Mouse (Mus musculus) embryonic facial prominence, embryonic 14.5 days (tissue): ENCODE measurements around the gene Acaa1a. TPM values are rescaled to one million over a fixed set of nuclear protein-coding genes. Genes with fewer than 3 reads are reported as not detected.

Source experiments
- ATAC-seq: fragments of 200-750 bp; cut with Nextera tagmentation; 2 replicates; pipeline ENCODE4 v1.8.0; 2017; ENCODE audit warnings: low read depth, moderate number of reproducible peaks, moderate TSS enrichment
- DNase-seq: peaks from one replicate; pipeline ENCODE4 v3.0.0-alpha.2; 2015; ENCODE audit warnings: low spot score
- H3K27ac ChIP-seq: fragments of 300-500 bp; sonication (generic); replicated peaks from 2 replicates; pipeline ENCODE4 v1.5.1; 2014; ENCODE audit warnings: low read depth, mild to moderate bottlenecking, low read length, moderate library complexity
- H3K27me3 ChIP-seq: fragments of 300-500 bp; sonication (generic); replicated peaks from 2 replicates; pipeline ENCODE4 v1.6.1; 2014; ENCODE audit warnings: low read length; ENCODE audit not compliant: control insufficient read depth, insufficient read depth
- H3K36me3 ChIP-seq: fragments of 300-500 bp; sonication (generic); 2 replicates; pipeline ENCODE4 v1.6.1; 2014; ENCODE audit warnings: low read length, mixed read lengths; ENCODE audit not compliant: control insufficient read depth, insufficient read depth
- H3K4me1 ChIP-seq: fragments of 300-500 bp; sonication (generic); 2 replicates; pipeline ENCODE4 v1.6.1; 2014; ENCODE audit warnings: antibody characterized with exemption, low read length; ENCODE audit not compliant: control insufficient read depth, insufficient read depth
- H3K4me2 ChIP-seq: fragments of 300-500 bp; sonication (generic); 2 replicates; pipeline ENCODE4 v1.6.1; 2014; ENCODE audit warnings: low read depth, mild to moderate bottlenecking, low read length, moderate library complexity, mixed read lengths
- H3K4me3 ChIP-seq: fragments of 300-500 bp; sonication (generic); 2 replicates; pipeline ENCODE4 v1.5.1; 2014; ENCODE audit warnings: low read depth, mild to moderate bottlenecking, low read length
- H3K9ac ChIP-seq: fragments of 300-500 bp; sonication (generic); 2 replicates; pipeline ENCODE4 v1.6.1; 2014; ENCODE audit warnings: low read depth, mild to moderate bottlenecking, low read length, moderate library complexity, mixed read lengths
- H3K9me3 ChIP-seq: fragments of 300-500 bp; sonication (generic); 2 replicates; pipeline ENCODE4 v1.6.1; 2016; ENCODE audit warnings: low read length; ENCODE audit not compliant: control insufficient read depth
- WGBS: fragments of 180-500 bp; shearing (Covaris S2); extraction: QIAGEN DNeasy Blood & Tissue Kit; methylation state at CpG from one replicate; pipeline ENCODE4 v1.1.7; 2014; 5-methylcytosine and 5-hydroxymethylcytosine counted together
- polyA plus RNA-seq: library from polyadenylated mRNA; unstranded; fragments of >200 nt; fragmentation: Nextera tagmentation; extraction: Ambion mirVana; gene quantifications from 2 replicates; pipeline ENCODE4 v1.2.1, GENCODE M21; 2014

Acaa1a gene
- polyA plus RNA-seq, 1 experiment from 2014 or later = 83.8 TPM

GRCm38 (mm10) chr9:119382603-119383002, 43.1 kb downstream of the Acaa1a start:
- Histone ChIP-seq H3K9ac (no peak overlapping the region), H3K9me3 (no peaks in the 10 kb centered on the region), H3K27ac (no peak overlapping the region), H3K27me3 (no peaks in the 10 kb centered on the region), H3K4me2 (no peak overlapping the region), H3K36me3 (no peaks in the 10 kb centered on the region), H3K4me3 (no peak overlapping the region), H3K4me1 (no peaks in the 10 kb centered on the region)
- 55% methylated on average over 6 of the region's 6 CpGs for WGBS
- ATAC-seq (no peak), DNase-seq (no peak)

GRCm38 (mm10) chr9:119388956-119389355, 49.5 kb downstream of the Acaa1a start:
- no peak overlapping the region for H3K4me2 ChIP-seq
- H3K27me3 ChIP-seq = no peaks in the 10 kb centered on the region
- H3K4me1 ChIP-seq = no peaks in the 10 kb centered on the region
- H3K36me3 ChIP-seq = no peaks in the 10 kb centered on the region; the same call in 1 of the 2 replicates
- DNase-seq (peak; percentile 43), ATAC-seq (no peak)
- no peak overlapping the region for H3K4me3 ChIP-seq
- no peak overlapping the region for H3K9ac ChIP-seq
- H3K9me3 ChIP-seq = no peaks in the 10 kb centered on the region
- WGBS = 47% methylated on average over 5 of the region's 5 CpGs
- no peak overlapping the region for H3K27ac ChIP-seq

DNA sequence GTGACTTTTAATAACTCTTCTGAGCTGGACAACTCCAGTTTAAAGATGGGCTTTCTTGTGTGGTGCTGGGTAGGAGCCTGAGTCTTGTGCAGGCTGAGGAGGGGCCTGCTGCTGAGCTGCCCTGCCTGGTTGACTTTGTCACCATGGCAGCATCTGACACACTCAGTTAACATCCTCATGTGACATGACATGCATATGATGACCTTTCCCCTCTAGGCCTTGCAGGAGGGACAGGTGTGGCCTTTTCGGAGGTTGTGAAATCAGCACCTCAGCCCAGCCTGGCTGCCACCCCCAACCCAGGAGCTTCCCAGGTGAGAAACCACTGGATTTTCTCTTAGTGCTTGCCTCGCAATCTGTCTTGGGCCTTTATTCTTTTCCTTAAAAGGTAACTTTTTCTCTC, 50.7 kb downstream of the Acaa1a start:
- Histone ChIP-seq H3K9me3 (no peaks in the 10 kb centered on the region), H3K27me3 (no peaks in the 10 kb centered on the region), H3K4me1 (no peaks in the 10 kb centered on the region), H3K4me2 (no peak overlapping the region), H3K36me3 (no peaks in the 10 kb centered on the region; the same call in 1 of the 2 replicates), H3K9ac (no peak overlapping the region), H3K4me3 (no peak overlapping the region), H3K27ac (no peak overlapping the region)
- DNase-seq (no peak), ATAC-seq (no peak)
- 81% methylated on average over 2 of the region's 2 CpGs for WGBS

- Histone ChIP-seq H3K9ac (no peak overlapping the region), H3K4me2 (no peak overlapping the region), H3K27ac (no peak overlapping the region), H3K36me3 (no peaks in the 10 kb centered on the region; the same call in 1 of the 2 replicates), H3K4me3 (no peak overlapping the region), H3K9me3 (no peaks in the 10 kb centered on the region), H3K4me1 (no peaks in the 10 kb centered on the region), H3K27me3 (no peaks in the 10 kb centered on the region)
- ATAC-seq (no peak), DNase-seq (no peak)
- 89% methylated on average over 1 of the region's 1 CpGs for WGBS
Measured at GRCm38 (mm10) chr9:119394808-119395207, 55.3 kb downstream of the Acaa1a start.

Other genes with a start within 250 kb of the Acaa1a start
- 43.5 and 45.2 TPM in 2 replicates for gene Plcd1, start 246.2 kb upstream of the Acaa1a start, polyA plus RNA-seq
- 1.3 and 1.8 TPM in 2 replicates for gene Dlec1, start 237.2 kb upstream of the Acaa1a start, polyA plus RNA-seq
- 1.9 and 2.6 TPM in 2 replicates for gene Acaa1b, start 182.6 kb upstream of the Acaa1a start, polyA plus RNA-seq
- not detected in 2 replicates for gene Gm47289, start 180.5 kb upstream of the Acaa1a start, polyA plus RNA-seq
- not detected in 2 replicates for gene Slc22a13, start 130.6 kb upstream of the Acaa1a start, polyA plus RNA-seq
- gene Oxsr1, start 17.2 kb upstream of the Acaa1a start, polyA plus RNA-seq = 13.6 and 14.5 TPM in 2 replicates
- 22.2 and 26.4 TPM in 2 replicates for gene Myd88, start 1.7 kb downstream of the Acaa1a start, polyA plus RNA-seq
- gene Xylb, start 17.7 kb downstream of the Acaa1a start, polyA plus RNA-seq = 4.8 and 5.0 TPM in 2 replicates
- 0.26 TPM in 1 of 2 replicates, not detected in the other for gene Slc22a14, start 25.9 kb downstream of the Acaa1a start, polyA plus RNA-seq
- gene Acvr2b, start 62.4 kb downstream of the Acaa1a start, polyA plus RNA-seq = 18.1 and 19.4 TPM in 2 replicates
- gene Exog, start 105.3 kb downstream of the Acaa1a start, polyA plus RNA-seq = 22.5 and 26.4 TPM in 2 replicates
- 0.51 and 0.67 TPM in 2 replicates for gene Scn5a, start 239.3 kb downstream of the Acaa1a start, polyA plus RNA-seq